Mouse (Mus musculus) layer of hippocampus, postnatal 25 days (tissue): ENCODE data around the gene Hist1h4b. TPM values are rescaled to one million over a fixed set of nuclear protein-coding genes. Genes with fewer than 3 reads are reported as not detected.
"Not testable (repeated sequence)": the region's sequence is repeated elsewhere in the genome, so short reads cannot be mapped to it uniquely, and the experiment has no call there.

Source experiments
- DNase-seq, 2 experiments: peaks; one replicate each; pipeline ENCODE4 v3.0.0; 2022; ENCODE audit warnings: mixed read lengths in 2 of 2, low spot score in 1 of 2; ENCODE audit errors: extremely low spot score in 1 of 2
- total RNA-seq, 2 experiments: library from RNA; stranded (reverse); gene quantifications; 2 replicates each; pipeline ENCODE4 v1.2.3; 2021

Gene Hist1h4b
- 10 to 100 TPM; 71.8 to 80.9 TPM for total RNA-seq

DNA sequence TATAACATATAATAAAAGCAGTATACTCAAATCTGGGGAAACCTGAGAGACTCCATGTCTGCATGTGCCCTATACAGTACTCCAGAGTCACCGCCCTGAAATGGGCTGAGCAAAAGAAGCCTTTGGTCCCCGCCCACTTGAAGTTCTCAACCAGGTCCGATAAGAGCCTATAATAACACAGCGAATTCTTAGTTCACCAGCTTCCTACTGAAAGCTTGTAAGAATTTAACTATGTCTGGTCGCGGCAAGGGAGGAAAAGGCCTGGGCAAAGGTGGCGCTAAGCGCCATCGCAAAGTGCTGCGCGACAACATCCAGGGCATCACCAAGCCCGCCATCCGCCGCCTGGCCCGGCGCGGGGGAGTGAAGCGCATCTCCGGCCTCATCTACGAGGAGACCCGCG lies at the start of gene Hist1h4b:
Hist1h4b (plus strand) TSS at position 224 of the 400 bp plus-strand sequence.
- peak; percentile 65 to 75 for DNase-seq

DNA sequence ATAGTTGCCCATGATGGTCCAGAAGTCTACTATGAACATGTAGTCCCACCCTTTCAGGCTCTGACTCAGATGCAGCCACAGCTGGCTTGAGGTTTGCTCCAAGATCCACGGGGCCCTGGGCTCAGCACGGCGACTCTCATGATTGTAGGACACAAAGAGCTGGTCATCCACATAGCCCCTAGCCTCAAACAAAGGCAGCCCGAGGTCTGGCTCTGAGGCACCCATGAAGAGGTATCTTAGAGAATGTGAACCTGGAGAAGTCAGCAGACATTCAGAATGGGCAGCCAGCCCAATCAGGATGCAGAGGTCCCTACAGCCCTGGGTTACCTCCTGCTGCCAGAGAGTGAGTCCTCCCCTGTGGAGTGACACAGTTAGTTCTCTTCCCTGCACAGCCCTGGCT lies 48.8 kb upstream of the Hist1h4b start:
- no peak for DNase-seq

DNA sequence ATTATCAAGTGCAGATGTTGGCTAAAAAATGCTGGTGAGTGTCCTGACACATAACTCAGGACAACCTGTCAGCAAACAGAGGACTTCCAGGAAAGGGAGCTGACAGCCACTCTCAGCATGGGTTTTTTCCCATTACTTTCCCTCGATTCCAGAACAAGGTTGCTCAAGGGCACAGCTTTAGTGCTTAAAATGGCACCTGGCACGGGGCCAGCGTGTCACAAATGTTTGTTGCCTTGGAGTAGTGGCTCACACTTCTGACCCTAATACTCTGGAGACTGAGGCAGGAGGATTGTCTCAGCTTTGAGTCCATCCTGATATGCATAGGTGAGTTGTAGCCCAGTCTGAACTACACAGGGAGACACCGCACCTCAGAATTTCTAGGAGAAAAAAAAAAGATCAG lies 48.2 kb upstream of the Hist1h4b start:
- DNase-seq, result no peak

DNA sequence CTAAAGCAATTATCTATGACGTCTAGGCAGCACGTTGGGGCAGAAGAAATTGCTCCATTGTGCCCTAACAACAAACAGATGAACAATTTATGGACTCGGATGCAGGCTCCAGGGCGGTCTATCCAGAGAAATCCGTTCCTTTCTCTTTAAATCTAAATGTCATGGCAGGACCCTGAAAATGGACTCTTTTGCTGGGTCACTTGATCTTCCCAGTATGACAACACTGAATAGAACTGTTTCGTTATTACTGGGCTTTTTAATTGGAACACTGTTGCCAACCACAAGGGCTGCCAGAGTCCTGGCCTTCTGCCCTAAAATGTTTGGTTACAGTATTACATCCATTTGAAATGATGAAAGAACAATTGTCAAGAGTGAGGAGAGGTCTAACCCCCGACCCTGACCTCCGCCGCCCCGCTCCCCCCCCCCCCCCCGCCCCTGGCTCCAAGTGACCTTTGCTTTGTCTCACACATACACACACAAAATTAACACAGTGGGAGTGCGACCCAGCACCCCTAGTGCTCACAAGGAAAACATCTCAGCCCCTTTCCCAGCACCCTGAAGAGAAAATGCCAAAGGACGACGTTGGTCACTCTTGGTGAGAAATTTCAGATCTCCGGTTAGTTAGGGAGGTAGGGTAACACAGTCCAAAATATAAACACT lies 47.0 kb upstream of the Hist1h4b start:
- DNase-seq, result no peak

DNA sequence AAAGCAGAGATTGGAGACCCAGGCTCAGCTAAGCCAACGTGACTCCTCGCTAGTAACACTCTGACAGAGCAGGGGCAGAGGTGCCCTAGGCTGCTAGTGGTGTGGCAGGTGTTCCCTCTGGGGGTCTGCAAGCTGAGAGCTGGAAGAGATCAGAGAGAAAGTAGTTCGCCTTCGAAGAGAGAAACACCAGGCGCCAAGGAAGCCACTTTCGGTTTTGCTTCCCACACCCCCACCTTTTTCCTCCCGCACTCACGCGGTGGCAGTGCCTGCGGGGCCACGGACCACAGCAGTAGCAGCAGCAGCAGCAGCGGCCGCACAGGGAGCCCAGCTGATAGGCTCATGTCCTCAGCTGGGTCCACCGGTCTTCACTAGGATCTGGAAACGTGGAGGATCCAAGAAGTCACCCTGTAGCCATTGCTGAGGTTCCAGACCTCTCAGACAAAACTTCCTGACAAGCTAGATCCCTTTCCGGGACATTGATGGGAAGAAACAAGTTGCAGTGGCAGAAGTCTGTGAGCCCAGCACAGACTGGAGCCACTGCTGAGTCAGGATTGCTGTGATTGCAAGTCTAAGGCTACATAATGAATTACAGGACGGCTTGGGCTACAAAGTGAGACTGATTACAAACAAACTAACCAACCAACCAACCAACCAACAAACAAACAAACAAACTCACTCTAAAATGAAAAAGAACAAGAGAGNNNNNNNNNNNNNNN lies 46.3 kb upstream of the Hist1h4b start, which contains the start of gene Hfe:
Hfe (minus strand) TSS at position 481 of the 716 bp plus-strand sequence.
- DNase-seq, result no peak

DNA sequence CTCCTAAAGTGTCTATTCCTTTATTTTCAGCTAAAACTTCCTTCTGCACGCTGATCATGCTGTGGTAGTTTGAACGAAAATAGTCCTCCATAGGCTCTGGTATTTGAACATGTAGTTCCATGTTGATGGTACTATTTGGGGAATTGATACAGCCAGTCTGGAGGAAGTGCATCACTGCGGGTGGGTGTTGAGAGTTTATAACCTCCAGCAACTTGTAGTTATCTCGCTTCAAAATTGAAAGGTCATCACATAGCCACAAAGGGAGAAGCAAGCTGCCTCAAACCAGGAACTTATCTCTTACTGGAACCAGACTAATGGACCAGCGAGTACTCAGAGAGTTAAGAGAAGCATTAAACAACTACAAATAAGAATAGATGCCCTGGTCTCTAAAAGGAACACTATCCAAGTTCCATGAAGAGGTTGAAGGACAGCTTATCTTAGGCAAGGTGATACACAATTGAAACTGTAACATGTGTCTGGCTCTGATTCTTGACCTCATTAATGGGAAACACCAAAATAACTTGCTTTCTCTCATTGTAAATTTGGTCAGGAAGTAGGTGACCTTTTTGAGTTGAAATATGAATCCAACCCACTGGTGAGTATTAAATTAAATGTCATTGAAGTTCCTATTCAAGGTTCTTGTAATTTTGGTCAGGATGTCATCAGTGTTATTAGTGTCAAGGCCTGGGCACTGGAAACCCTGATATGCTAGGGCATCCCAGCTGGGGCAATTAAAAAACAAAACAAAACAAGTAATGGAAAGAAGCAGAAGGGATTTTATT lies 40.4 kb upstream of the Hist1h4b start:
- DNase-seq, result no peak

DNA sequence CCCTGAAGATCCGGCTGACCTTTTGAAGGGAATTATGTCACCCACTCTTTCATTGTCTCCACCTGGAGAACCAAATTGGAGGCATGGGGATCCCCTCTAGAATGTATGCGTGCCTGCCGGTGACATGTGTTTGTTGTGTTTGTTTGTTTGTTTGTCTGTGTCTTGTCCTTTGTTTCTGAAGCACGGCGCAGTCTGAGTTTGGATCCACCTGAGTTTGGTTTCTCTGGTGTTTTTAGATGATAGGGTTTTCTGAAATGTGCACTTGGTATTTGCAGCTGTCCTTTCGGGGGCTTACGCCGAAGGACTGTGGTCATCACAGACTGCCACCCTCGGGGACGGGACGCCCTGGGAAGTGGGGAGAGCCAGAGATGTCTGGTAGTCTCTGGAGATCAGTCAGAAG lies 39.6 kb upstream of the Hist1h4b start:
- DNase-seq, result no peak

DNA sequence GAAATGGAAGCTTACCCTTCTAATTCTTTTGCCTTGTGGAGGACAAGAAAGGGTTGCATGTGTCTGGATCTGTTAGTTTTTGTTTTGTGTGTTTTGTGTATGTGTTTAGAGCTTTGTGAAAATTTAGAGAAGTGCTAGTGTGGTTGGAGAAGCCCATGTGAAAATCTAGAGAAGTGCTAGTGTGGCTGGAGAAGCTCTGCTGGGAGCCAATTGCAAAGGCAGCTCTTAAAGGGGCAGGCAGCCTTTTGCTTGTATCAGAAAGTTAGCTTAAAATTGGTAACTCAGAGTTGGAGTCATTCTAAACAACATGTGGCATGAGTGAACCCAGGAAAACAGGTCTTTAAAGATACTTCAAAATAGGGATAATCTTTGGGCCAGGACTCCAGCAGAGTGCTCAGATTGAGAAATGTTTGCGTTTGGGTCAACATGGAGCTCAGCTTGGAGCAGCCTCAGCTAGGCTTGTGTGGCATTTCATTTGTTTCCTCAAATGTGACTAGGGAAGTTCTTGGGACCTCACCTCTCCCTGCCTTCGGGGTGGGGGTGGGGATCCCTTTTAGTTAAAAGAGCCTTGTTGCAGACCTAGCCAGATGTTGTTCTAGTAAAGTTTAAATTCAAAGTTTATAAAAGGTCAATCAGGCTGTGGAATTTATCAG lies 39.1 kb upstream of the Hist1h4b start:
- DNase-seq, result not testable (repeated sequence)

DNA sequence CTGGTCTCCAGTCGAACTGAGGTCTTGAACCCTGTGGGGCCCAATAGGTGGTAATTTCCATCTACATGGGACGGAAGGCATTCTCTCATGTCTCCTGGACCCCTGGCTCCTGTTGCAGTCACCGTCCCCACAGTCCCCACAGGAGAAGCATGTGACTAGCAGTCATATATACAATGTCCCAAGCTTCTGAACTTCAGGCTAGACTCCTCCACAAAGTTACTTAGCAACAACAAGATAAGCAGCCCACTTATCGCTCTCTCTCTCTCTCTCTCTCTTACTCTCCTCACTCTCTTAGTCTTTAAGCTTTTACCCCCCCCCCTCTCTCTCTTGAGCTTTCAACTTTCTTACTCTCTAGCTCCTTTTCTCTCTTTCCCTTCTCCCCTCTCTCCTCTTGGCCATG lies 32.6 kb upstream of the Hist1h4b start:
- DNase-seq, result no peak

DNA sequence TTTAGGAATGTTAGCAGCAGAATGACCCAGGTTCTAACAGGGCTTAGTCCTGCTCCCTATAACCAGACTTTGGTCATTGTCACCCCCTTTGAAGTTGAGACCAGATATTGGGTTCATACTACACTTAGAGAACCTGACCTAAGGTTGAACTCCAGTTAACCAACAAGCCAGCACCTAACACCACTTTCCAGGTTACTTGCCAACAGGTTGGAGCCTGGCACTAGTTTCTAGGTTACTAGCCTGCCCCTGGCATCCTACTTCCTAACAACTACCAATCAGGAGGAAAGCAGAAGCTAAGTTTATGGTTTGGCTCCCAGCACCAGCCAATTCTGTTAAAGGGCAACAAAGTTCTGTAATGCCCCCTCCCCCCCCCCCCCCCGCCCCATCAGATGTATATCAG lies 31.6 kb upstream of the Hist1h4b start:
- DNase-seq, result no peak

DNA sequence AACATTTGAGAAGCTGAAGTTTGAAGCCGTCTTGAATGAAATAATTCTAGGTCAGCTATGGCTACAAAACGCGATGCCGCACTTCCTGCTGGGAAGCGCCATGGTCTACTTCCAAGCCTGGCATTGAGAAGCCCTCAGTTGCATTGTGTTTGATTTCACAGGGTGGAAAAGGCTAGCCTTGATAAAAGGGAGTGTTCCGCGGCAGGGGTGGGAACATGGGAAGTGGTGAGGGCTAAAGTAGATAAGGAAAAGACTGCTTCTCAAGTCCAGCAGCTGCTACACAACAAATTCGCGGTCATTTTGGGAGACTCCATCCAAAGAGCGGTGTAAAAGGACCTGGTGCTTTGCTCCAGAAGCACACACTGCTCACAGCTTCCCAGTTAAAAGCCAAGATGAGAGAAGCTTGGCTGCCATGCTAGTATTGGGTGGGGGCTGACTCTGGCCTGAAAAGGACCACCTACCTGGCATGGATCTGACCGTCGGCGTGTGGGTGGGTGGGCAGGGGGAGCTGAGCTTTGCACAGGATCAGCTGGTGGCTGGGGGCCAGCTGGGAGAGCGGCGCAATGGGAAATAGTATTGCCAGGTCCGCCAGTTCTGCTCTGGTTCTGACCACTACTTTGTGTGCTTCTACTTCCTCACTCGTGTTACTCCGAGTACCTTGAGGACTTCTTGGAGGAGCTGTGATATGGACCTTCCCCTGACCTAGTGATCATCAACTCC lies 28.2 kb upstream of the Hist1h4b start:
- DNase-seq, result no peak

DNA sequence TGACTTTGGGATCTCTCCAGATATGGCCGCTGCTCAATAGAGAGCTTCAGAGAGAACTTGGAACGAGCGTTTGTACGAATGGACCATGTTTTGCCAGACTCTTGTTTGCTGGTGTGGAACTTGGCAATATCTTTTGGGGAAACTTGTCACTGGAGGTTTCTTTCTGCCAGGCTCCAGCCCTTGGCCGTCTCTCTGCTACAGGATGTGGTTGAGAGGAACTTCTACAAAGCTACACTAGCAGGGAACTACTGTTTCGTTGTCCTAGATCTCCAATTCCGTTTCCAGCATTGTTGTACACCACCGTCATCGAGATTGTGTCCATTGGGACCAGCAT lies 27.7 kb upstream of the Hist1h4b start:
- DNase-seq, result no peak

DNA sequence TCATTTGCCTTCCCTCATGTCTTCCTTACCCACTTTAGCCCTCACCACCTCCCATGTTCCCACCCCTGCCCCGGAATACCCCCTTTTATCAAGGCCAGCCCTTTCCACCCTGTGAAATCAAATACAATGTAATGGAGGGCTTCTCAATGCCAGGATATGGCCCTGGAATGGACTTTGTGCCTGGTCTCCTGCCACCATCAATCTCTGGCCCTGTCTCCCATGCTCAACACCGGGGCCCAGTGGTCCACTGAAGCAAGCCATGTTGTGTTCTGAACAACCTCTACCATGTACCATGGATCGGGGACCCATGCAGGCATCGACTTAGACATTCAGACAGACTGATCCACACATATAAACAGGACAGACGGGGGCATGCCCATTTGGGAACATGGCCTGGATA lies 27.1 kb upstream of the Hist1h4b start:
- DNase-seq, result no peak

DNA sequence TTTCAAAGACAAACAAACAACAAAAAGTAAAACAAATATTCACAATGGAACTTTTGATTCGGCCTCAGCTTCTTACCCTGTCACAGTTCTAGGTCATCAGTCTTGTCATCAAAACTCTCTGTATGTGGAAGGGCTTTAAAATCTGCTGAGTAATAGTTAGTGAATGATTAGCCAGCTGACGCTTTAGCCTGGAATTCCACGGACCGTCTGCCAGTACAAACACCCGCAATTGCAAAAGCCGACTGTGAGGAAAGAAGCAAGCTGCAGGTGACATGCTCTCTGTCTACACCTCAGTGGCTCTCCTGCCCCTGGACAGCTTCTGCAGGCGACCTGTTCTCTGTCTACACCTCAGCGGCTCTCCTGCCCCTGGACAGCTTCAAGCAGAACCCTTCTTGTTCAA lies 26.3 kb upstream of the Hist1h4b start:
- DNase-seq, result no peak

DNA sequence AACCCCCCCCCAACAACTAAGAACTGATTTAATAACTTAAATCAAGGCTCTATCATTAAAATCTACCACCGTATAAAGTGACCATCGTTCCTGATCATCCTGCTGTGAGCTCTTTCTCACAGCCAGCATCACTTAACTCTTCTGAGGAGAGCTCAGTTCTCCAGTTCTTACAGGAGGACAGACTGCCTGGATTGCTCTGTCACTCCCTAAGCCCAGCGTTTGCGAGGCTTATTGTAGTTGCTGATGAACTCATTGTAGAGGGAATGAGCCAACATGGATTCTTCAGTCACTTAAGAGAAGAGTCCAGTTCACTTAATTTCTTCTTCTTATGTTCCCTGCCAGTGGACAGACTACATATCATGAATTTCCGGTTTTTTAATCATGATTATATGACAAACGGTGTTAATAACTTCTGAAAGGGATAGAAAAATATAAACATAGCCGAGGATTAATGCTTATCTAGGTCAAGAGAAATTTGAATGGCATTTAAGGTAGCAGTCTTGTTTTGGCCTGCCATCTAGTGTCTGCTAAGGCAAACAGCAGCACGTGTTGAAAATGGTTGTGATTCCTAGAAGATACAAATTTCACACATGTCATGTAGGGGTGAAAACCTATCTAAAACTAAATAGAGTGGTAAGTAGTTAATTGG lies 24.5 kb upstream of the Hist1h4b start:
- no peak for DNase-seq

DNA sequence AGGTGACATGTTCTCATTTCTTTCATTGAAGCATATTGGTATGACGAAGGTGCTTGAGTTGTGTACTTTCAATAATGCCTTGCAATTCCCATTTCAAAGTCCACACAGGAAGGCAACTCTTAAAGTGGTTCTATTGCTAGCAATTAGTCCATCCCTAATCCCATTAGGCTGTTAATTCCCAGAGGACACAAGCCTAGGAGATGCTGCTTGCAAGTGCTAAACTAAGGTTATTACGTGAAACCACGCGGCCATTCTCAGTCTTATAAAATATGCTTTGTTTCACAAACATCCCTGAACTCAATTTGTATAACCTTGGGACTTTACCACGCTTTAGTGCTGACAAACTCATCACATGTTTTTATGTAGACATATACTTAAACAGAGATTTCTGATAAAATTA lies 19.7 kb upstream of the Hist1h4b start:
- DNase-seq, result no peak

DNA sequence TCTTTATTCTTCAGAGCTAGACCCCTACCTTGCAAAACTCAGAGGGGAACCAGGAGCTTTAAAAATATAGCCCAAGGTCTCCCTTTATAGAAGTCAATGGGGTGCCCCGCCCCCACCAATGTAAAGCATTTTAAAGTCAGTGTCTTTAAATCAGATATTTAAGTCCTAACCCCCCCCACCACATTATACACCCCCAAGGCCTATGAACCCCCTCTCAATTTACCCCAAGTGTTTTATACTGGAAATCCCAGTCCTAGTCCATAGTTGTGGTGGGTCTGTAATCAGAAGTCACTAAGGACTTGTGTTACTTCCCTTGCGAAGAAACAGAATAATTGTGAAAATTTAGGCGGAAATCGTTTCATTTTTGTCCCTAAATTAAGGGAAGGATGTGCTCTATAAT lies 18.8 kb upstream of the Hist1h4b start:
- no peak for DNase-seq

DNA sequence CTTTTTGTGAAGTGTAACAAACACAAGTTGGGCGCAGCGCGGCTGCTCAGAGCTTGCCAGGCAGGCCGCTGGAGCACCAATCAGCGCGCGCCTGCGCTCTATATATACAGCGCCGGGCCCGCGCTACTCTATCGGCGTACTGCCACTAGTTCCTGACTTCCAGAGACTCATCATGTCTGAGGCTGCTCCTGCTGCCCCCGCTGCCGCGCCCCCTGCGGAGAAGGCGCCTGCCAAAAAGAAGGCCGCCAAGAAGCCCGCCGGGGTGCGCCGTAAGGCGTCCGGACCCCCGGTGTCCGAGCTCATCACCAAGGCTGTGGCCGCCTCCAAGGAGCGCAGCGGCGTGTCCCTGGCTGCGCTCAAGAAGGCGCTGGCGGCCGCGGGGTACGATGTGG lies 18.1 kb upstream of the Hist1h4b start, which contains the start of gene Hist1h1c:
Hist1h1c (plus strand) TSS at position 132 of the 392 bp plus-strand sequence.
- DNase-seq, result peak; percentile 75 to 86

DNA sequence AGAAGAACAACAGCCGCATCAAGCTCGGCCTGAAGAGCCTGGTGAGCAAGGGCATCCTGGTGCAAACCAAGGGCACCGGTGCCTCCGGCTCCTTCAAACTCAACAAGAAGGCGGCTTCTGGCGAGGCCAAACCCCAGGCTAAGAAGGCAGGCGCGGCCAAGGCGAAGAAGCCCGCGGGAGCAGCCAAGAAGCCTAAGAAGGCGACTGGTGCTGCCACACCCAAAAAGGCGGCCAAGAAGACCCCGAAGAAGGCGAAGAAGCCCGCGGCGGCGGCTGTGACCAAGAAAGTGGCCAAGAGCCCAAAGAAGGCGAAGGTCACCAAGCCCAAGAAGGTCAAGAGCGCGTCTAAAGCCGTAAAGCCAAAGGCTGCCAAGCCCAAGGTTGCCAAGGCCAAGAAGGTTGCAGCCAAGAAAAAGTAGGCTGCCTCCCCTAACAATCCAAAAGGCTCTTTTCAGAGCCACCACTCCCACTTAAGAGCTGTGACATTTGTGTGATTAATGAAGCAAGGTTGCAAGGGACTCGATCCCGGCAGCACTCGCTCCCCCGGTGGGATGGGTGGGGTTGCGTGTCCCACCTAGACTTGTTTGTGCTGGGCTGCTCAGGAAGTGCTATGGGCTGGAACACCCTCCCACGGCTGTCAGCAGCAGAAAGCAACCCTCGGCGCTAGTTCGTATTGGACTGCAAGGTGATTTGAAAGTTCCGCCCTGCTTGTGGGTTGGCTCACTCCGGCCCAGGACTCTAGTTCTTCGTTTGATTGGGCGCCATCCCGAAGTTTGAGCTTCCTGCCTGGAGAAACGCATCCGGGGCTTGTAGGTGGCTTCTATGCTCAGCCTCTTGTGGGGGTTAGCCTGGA lies 17.5 kb upstream of the Hist1h4b start:
- DNase-seq, result peak; percentile 69 to 80
